Mouse (Mus musculus): ENCODE measurements at regions not wholly inside any gene's neighbourhood (a gene's known extent, or its start where the extent isn't known, plus 50 kb on each side); places are given as distances from the start of the nearest gene placed in this dataset.
"Not testable (repeated sequence)": the region's sequence is repeated elsewhere in the genome, so short reads cannot be mapped to it uniquely, and the experiment has no call there.

DNA sequence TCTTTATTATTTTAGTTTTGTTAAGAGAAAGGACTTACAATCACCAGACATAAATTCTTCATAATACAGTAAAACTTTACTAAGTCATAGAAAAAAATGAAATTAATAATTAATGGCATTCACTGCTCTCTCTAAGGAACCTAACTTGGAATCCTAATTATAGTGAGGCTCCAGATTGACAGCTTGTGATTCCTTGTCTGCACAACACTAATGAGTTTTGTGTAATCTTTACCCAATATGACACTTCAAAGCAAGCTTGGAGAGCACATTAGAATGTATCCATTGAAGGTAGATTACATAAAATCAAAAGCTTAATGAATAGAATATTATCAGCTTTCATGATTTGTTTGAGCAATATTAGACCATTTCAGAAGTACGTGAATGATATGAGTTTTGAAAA is 1914.7 kb downstream of the Efna5 start:
- CTCF ChIA-PET: no interaction called here

DNA sequence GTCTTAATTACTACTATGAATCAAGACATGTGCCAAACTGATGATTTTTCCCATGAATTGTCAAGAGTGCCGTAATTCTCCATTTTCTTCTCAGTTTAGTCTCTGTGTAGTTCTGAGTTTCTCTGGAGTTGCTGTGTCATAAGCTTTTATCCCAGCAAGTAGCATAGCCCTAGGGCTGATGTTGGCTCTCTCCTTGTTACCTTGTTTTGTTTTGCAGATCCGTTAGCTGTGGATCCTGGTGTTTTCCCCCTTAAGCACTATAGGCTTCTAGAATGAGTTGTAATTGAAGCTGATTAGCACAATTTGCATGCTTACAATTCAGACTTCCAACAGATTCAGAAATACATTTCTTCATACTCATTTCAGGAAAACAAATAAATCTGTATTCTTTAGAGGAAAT is 1915.5 kb downstream of the Efna5 start:
- CTCF ChIA-PET: interaction anchor here (0.6 kb wide), 1 partner anchor 515 kb away, joined by 3 read pairs; no protein-coding TSS in a partner anchor

DNA sequence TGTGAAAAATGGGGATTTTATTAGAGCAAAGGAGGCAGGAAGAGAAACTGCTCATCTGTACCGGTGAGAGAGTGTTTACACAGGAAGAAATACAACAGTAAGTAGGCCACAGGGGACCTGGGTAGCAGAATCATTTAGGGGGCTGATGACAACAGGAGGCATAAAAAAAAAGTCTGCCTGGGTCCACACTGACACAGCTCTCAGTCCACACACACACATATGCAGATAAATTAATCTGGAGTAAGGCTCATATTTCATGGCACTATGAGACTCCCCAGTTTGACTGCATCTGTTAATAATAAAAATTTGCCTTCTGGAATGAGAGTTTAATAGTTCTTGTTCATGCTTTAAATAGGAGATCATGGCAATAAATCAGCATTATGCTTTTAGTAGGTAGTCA is 1929.7 kb downstream of the Efna5 start:
- CTCF ChIA-PET: no interaction called here

DNA sequence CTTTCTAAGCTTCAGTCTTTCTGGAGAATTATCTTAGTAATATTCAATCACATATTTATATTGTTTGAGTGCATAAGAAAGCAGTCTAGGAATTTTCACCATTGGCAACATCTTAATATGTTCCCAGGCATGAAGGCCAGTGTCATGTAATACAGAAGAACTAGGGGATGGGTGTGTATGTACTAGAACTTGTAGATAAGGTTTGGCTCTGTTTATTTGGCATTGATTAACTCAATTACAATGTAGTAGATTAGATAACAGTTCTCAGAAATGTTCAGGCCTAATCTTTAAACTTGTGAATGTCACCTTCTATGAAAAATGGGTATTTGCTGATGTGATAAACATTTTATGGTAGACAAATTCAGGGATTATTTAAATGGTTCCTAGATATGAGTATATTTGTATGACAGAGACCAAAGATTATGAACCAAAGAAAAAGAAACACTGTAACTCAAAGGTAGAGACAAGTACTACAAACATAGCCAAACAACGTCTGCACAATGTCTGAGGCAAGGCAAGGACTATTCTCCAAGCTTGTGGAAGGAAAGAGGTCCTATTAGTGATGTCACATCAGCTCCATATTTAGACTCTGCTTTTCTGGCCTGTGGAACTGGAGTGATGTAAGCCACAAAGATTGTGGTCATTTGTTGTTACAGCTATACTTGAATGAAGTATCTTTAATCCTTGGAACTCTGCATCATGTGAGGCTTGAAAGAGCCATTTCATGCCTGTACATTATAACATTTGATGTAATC is 1924.8 kb upstream of the Nudt12 start:
- CTCF ChIA-PET: no interaction called here

DNA sequence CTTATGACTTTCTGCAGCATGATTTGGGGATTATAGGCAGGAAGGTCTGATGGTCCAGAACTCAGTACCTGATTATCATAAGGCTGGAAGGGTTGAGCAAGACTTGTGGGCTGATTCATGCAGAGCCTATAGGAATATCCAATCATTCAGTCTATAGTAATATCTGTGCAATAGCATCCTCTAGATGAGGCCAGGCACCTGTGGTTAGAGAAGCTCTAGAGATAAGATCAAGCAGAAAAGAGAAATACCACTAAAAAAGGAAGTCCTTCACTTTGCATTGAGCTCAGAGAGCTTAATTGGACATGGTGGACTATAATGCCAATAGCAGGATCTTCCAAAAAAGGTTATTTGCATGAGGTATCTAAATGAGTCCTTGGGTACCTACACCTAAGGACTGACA is 1921.1 kb upstream of the Nudt12 start:
- CTCF ChIA-PET: no interaction called here

DNA sequence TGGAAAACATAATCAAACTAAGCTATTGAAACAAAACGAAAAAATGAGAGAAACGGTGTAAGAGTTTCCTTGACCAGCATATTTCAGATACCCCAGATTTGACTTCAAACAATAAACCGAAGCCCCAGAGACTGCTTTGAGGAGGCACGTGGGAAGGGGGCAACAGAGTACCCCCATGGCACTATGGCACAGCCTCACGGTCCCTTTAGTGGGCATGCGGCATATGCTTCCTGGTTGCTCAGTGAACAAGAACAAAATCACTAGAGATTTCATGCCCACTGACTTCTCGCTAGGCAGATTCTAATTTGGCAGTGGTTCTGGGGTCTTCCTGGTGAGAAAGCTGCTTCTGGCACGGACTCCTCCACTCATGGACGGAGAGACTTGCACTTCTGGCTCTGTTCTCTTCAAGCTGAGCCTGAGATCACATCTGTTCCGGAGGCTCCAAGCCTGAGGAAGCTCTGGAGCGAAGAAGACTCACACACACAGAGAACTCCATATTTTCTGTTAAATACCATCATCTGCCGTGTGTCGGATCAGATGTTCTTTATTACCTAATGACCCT is 1912.7 kb upstream of the Nudt12 start:
- CTCF ChIA-PET: no interaction called here

DNA sequence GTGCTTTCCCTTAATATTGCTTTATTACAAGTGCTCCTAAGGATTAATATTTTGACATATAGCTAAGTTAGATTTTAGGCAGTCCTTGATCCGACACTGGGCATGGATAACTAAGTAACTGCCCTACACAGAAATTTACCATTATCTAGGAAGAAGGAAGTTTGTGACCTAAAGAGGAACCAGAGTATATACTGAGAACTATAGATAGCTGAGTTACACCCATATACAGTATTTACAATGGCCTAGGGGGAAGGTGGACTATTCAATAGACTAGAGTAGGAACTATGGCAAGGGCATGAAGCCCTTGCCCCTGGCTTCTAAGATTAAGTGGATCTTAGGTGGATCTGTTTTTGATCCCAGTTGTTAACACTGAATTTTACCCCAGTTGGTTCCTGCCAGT is 1869.5 kb upstream of the Nudt12 start:
- CTCF ChIA-PET: not testable (repeated sequence)

DNA sequence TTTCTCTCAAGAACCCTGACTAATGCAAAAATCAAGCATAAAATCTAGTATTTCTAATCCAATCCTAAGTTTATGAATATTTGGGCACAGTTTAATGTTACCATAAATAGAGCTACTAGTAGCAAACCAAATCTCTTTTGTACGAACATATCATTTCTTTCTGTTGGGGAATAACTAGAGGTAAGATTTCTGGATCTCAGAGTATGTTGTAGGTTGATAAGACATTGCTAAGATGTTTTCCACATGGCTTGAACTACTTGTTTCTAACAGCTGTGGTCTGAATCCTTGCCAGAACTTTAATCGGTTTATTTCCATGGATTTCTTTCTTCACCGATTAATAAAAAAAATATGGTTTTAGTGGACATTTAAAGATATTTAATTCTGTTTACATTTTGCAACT is 1844.3 kb upstream of the Nudt12 start:
- CTCF ChIA-PET: no interaction called here

DNA sequence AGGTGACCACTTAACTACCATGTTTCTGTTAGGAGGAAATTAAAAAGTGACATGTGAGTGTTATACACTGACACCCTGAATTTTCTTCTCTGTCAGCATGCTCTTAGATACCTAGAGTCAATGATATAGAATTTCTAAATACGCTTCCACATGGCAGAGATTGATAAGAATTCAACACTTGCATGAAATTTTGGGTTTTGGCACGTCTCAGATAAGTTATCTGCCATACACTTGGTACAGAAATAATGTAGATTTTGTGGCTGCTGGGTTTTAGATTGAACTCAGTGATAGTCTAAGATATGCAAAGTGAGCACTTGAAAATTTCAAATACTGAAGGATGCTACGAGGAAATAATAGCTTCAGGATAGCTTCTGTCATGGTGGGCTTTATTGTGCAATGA is 1841.5 kb upstream of the Nudt12 start:
- CTCF ChIA-PET: no interaction called here

DNA sequence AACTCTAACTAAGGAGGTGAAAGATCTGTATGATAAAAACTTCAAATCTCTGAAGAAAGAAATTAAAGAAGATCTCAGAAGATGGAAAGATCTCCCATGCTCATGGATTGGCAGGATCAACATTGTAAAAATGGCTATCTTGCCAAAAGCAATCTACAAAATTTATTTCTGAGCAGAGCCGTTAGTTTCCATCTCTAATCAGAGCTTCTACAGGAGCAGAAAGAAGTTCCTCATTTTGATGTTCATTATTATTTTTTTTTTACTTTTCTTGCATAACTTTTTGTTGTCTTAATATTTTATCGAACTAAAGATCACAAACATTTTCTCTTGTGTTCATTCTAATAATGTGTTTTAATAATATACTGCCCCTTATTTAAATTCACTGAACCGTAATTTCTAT is 1825.6 kb upstream of the Nudt12 start:
- CTCF ChIA-PET: not testable (repeated sequence)

DNA sequence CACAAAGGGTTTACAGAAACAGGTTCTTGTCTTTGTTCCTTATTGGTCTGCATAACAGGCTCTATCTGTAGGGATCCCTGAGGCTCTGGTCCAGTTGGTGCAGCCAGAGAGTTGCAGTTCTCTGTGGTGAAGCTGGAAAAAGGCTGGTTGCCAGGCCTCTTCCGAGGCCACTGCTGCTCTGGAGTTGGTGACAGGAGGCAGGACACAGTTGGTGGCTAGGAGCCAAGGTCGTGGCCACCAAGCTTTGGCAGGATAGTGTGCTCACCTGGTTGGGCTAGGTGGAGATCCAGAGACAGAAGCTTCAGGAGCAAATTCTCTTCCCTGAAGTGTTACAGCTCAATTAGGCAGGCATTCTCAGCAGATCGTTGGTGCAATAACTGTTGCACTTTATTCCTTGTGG is 1819.4 kb upstream of the Nudt12 start:
- CTCF ChIA-PET: no interaction called here

DNA sequence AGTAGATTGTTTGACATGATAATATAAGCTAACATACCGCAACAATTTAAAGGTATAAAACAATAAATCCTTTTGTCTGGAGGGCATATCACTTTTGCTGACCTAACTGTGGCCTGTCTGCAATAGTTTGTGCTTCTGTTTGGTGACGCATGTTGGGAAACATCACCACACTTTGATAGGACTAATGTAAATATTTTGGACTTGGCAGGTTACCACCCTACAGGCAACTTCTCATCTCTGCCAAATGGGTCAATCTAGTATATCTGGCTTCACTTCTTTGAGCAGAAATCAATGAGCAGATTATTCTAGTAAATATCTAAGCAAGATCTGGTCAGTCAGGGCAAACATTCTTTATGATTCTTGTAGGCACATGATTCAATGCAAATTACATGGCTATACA is 1817.3 kb upstream of the Nudt12 start:
- CTCF ChIA-PET: no interaction called here

DNA sequence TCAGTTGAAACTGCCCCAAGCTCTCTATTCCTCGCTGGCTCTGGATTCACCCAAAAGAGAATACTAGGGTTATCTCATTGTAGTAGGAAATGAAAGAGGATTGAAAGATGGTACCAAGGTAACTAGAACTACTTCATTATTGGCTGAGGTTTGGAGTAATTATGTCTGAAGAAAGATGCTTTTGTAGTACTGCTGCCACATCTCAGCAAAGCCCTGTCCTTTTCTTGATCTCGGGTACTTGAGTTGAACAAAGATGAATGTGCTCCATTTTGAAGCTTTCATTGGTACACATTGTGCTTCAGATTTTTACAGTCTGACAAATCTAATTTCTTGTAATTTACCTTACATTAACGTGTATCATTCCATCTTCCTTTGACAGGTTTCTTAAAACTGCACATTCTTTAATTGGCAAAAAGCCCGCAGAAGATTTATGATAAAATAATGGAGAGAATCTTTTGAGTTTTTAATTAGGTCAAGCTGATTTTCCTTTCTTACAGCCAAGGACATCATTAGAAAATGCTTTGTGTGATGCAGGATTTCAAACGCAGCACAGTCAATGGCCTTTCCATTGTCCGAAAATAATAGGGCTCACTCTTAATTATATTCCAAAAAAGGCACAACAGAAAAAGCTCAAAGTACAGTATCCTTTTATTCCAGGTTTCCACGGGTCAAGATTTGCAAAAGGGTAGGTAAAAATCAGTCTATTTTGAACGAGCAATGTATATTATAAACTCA is 1791.7 kb upstream of the Nudt12 start:
- CTCF ChIA-PET: no interaction called here

DNA sequence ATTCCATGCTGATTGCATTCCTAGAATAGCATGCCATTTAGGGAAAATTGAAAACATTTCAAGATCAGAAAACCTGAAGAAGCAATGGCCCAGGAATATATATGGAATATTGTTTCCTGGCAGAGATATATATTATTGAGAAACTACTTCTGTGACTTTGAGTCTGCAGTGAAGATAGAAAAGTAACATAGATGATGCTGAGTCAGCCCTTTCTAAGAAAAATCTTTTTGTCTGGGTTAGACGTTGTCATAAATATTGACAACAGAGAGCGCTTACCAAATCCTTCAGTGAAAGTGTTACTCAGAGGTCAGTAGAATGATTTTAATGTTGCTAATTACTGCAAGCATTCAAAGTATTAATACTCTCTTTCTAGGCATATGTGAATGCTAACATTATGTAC is 1749.1 kb upstream of the Nudt12 start:
- CTCF ChIA-PET: no interaction called here

DNA sequence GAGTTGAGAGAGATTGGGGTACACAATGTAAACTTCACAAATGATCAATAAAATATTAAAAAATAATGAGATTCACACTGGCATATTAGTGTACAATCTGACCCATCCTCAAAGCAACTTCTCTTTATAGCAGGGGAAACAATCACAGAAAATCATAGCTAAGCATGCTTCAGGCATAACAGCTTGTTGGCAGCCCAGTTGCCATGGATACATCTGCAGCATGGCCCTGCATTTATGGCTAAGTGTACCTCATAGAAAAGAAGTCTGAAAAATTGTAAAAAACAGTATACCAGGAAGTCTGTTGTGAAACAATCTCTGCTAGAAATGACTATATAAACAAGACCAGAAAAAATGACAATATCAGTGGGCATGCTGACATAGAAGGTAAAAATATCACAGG is 1747.9 kb upstream of the Nudt12 start:
- CTCF ChIA-PET: no interaction called here

DNA sequence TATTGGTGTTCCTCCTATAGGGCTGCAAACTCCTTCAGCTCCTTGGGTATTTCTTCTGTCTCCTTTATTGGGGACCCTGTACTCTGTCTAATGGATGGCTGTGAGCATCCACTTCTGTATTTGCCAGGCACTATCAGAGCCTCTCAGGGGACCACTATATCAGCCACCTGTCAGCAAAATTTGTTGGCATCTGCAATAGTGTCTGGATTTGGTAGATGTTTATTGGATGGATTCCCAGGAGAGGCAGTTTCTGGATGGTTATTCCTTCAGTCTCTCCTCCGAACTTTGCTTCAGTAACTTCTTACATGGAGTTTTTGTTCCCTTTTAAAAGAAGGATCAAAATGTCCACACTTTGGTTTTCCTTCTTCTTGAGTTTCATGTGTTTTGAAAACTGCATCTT is 1729.7 kb upstream of the Nudt12 start:
- CTCF ChIA-PET: no interaction called here

DNA sequence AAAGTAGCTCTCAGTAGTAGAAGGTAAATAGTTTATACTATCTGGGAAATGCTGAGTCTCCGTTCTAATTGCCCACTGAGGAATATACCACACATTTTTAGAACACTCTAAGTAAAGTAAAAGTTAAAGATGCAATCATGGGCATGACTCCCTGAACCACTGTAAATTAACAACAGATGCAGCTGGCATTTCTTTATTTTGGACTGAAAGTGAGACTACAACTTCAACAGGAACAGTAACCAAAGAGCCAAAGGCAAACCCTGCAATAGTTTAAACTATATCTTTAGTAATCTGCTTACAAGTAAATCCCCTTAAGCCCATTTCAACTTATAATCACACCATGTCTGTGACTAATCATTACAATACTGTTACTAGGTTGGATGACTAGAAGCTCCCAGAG is 1725.0 kb upstream of the Nudt12 start:
- CTCF ChIA-PET: no interaction called here

DNA sequence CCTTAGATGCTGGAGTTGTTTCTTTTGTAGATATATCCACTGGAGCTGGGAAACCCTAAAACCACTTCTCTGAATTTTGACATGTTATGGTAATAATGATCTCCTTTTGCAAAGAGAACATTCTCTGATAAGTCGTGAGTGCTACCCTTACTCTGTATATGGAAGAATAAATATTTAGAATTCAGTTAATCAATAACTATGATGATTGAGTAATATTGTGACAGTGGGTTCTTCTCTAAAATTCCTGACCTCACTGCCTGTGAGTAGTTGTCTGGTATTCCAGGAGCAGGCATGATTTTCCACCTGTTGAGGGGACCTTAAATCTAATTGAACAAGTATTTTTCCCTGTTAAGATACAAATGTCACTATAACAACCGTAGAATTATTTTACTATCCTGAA is 1707.0 kb upstream of the Nudt12 start:
- CTCF ChIA-PET: no interaction called here

DNA sequence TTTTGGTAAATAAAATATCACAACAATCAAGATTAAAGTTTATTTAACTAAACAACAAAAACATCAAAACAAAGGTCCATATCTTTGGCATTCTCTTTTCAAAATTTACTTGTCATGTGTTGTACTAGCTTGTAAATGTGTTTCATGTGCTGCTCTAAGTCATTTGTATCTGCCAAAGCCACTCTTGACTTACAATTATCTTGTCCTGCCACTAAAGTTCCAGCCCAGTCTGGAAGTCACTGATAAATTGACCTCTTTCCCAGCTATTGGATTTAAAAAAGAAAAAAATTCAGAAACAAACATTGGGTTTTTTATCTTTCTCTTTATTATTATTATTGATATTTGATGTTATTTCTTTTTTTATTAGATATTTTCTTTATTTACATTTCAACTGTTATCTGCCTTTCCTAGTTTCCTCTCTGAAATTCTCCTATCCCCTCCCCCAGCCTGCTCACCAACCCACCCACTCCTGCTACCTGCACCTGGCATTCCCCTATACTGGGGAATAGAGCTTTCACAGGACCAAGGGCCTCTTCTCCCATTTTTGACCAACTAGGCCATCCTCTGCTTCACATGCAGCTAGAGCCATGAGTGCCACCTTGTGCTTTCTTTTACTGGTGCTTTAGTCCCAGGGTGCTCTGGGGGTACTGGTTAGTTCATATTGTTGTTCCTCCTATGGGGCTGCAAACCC is 1704.9 kb upstream of the Nudt12 start:
- CTCF ChIA-PET: no interaction called here

DNA sequence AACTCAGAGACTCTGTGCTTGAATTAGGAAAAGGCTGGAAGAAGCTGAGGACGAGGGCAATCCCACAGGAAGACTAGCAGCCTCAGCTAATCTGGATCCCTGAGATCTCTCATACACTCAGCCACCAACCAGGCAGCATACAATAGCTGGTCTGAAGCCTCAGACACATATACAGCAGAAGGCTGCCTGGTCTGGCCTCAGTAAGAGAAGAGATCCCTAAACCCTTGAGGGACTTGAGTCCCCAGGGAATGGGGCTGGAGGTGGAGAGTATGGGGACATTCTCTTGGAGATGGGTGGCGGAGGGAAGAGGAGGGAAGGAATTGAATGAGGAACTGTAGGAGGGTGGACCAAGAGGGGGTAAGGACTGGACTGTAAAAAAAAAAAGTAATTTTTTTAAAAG is 1704.3 kb upstream of the Nudt12 start:
- CTCF ChIA-PET: no interaction called here

Measured in spleen, embryonic (tissue).